Mouse (Mus musculus) liver, adult 2 months (tissue): ENCODE data around the gene Zgrf1. TPM values are rescaled to one million over a fixed set of nuclear protein-coding genes. Genes with fewer than 3 reads are reported as not detected.

Source experiments
- DNase-seq: peaks from one replicate; pipeline ENCODE4 v3.0.0-alpha.2; 2011; ENCODE audit warnings: low read depth, low spot score; ENCODE audit errors: extremely low read depth
- H3K27ac ChIP-seq: fragments of 200-500 bp; replicated peaks from 2 replicates; pipeline ENCODE4 v1.5.1; 2012; ENCODE audit warnings: low read depth, mild to moderate bottlenecking, control low read depth, inconsistent platforms, low read length; ENCODE audit not compliant: insufficient read depth
- H3K27me3 ChIP-seq: fragments of 200-500 bp; 2 replicates; pipeline ENCODE4 v1.6.1; 2012; ENCODE audit warnings: mild to moderate bottlenecking, moderate library complexity, low read length, inconsistent platforms; ENCODE audit not compliant: control insufficient read depth, insufficient read depth
- H3K36me3 ChIP-seq: fragments of 200-500 bp; 2 replicates; pipeline ENCODE4 v1.6.1; 2012; ENCODE audit warnings: low read length, inconsistent platforms; ENCODE audit not compliant: control insufficient read depth, insufficient read depth
- H3K4me1 ChIP-seq: fragments of 200-500 bp; 2 replicates; pipeline ENCODE4 v1.6.1; 2011; ENCODE audit warnings: low read length; ENCODE audit not compliant: control insufficient read depth, insufficient read depth
- H3K4me3 ChIP-seq: fragments of 200-500 bp; 2 replicates; pipeline ENCODE4 v1.5.1; 2011; ENCODE audit warnings: low read depth, mild to moderate bottlenecking, control low read depth, low read length, moderate library complexity; ENCODE audit not compliant: insufficient read depth
- H3K79me2 ChIP-seq: fragments of 200-500 bp; 2 replicates; pipeline ENCODE4 v1.6.1; 2012; ENCODE audit warnings: inconsistent platforms, mild to moderate bottlenecking, low read length, moderate library complexity; ENCODE audit not compliant: control insufficient read depth, insufficient read depth
- H3K9ac ChIP-seq: fragments of 200-500 bp; 2 replicates; pipeline ENCODE4 v1.6.1; 2012; ENCODE audit warnings: low read depth, mild to moderate bottlenecking, control low read depth, inconsistent platforms, low read length
- CTCF ChIP-seq: fragments of 200-500 bp; IDR thresholded peaks from 2 replicates; pipeline ENCODE4 v1.5.1; 2011; ENCODE audit warnings: low read depth, low read length, control low read depth
- POLR2A ChIP-seq: fragments of 200-500 bp; IDR thresholded peaks from 2 replicates; pipeline ENCODE4 v1.6.1; 2011; ENCODE audit warnings: low read length, control low read depth; ENCODE audit not compliant: insufficient read depth; ENCODE audit errors: extremely low read depth
- WGBS: fragments of 180-500 bp; shearing (Covaris S2); methylation state at CpG from one replicate; pipeline ENCODE4 v1.1.7; 2018; 5-methylcytosine and 5-hydroxymethylcytosine counted together
- polyA plus RNA-seq: library from polyadenylated mRNA; depleted of rRNA; stranded (reverse); fragments of >200 nt; gene quantifications from 2 replicates; pipeline ENCODE4 v1.2.3, GENCODE M21; 2012
- total RNA-seq: library from RNA; depleted of rRNA; stranded (reverse); fragments of >200 nt; gene quantifications from 2 replicates; pipeline ENCODE4 v1.2.3, GENCODE M21; 2014

The Zgrf1 gene
- total and polyA plus RNA-seq, 2 experiments: 0.15 to 0.74 TPM

DNA sequence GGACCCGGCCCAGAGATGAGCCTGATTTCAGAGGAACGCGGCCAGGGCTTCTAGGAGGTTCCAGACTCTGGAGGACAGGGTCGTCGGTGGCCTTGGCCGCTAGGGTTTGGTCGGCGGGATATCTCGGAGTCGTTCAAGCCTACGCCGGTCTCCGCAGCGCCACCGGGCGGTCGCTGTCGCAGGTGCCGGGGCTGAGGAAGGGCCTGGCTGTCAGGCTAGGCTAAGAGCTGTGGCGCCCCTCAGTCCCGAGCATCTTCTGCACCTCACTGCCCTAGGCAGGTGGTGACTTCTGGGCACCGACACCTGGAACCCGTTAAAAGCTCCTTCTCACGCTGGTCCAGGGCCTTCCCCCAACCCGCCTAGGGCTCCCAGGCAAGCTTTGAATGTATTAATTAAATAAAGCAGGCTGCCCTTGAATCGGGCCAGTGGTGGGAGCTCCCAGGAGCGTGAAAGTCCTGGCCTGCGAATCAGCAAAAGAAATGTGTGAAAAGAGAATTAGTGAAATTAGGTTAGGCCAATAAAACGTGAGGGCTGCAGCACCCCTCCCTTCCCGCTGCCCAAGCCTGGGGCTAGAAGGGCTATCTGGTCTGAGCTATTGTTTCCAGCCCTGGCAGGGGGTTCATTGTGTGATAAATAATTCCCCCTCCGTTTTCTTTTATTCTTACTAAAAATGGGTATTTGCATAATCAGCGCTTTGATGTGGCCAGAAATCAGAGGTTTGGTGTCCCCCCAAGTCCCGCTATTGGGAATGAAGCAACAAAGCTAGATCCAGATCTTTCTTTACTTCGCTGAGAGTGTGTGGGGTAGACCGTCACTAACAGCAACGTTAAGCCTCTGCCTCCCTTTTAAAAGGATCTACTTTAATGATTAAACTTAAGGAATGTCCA lies 86.8 kb downstream of the Zgrf1 start:
- peaks cover 13% of the 10 kb centered on the region; the same call in 1 of the 2 replicates for H3K27me3 ChIP-seq
- TF ChIP-seq CTCF (peak; percentile 45), POLR2A (no peak)
- H3K4me3 ChIP-seq: no peak overlapping the region
- 3% methylated on average over 36 of the region's 36 CpGs for WGBS
- H3K79me2 ChIP-seq: no peaks in the 10 kb centered on the region
- DNase-seq: no peak
- H3K4me1 ChIP-seq: no peaks in the 10 kb centered on the region
- no peak overlapping the region for H3K27ac ChIP-seq
- no peak overlapping the region for H3K9ac ChIP-seq
- H3K36me3 ChIP-seq: no peaks in the 10 kb centered on the region

DNA sequence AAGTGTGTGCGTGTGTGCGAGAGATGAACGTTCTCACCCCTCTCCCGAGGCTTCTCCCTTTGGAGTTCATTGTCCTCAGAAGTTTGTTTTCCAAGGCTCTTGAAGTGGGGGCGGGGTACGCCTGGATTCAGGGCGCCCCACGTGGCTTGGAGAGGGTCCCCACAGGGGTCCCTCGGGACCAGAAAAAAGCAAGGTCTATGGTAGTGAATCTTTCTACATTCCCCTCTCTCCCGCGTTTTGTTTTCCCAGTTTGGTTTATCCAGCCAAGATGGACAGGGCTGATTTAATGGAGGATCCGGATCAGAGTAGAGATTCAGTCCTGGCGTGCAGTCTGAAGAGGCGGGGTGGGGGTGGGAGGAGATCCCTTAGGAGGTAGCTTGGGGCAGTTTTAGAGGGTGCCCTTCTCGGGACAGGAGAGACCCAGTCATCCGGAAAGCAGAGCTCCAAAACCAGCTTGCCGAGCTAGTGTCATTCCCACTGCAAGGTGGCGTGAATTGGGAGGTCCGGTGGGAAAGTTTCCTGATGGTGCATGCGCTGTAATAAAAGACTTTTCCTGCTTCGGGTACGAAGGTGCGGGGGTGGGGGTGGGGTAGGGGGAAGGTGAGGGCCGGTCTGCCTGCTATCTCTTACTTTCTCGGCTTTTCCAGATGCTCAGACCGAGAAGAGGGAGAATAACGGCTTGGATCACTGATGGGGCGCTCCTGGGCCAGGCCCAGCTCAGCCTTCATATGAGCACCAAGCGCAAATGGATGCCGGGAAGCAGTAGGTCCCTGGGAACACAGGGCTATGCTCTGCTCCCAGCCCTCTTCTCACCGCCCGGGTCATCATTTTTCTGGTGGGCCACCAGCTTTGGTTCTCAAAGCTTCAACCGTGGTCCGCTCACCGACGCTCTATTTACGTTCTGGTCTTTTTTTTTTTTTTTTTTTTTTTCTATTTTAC lies 87.7 kb downstream of the Zgrf1 start:
- Histone ChIP-seq H3K36me3 (no peaks in the 10 kb centered on the region), H3K4me1 (no peaks in the 10 kb centered on the region), H3K4me3 (no peak overlapping the region), H3K27me3 (peaks cover 13% of the 10 kb centered on the region; the same call in 1 of the 2 replicates), H3K79me2 (no peaks in the 10 kb centered on the region), H3K9ac (no peak overlapping the region), H3K27ac (no peak overlapping the region)
- 7% methylated on average over 37 of the region's 37 CpGs for WGBS
- no peak for DNase-seq
- TF ChIP-seq CTCF: no peak
- no peak for TF ChIP-seq POLR2A

DNA sequence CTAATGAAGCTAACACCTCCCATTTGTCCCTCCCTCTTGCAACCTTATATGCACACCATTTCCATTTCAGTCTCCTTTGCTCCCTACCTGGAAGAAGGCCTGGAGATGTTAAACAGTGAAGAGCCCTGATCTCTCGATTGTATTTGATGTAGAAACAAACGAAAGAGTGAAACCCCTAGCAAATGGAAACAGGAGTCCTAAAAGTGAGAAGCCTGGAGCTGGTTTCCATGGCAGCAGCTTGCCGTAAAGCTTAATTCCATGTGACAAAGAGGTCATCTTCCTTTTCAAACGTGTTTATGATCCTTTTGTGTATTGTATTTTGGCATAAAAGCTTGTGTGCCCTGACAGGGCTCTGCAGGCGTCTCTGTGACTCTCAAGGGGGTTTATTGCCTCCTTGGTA lies 88.9 kb downstream of the Zgrf1 start:
- no peak overlapping the region for H3K27ac ChIP-seq
- 19% methylated on average over 5 of the region's 5 CpGs for WGBS
- TF ChIP-seq CTCF (no peak), POLR2A (no peak)
- no peaks in the 10 kb centered on the region for H3K4me1 ChIP-seq
- H3K36me3 ChIP-seq: no peaks in the 10 kb centered on the region
- no peak overlapping the region for H3K9ac ChIP-seq
- peaks cover 15% of the 10 kb centered on the region; the same call in 1 of the 2 replicates for H3K27me3 ChIP-seq
- DNase-seq: no peak
- H3K79me2 ChIP-seq: no peaks in the 10 kb centered on the region
- H3K4me3 ChIP-seq: no peak overlapping the region

DNA sequence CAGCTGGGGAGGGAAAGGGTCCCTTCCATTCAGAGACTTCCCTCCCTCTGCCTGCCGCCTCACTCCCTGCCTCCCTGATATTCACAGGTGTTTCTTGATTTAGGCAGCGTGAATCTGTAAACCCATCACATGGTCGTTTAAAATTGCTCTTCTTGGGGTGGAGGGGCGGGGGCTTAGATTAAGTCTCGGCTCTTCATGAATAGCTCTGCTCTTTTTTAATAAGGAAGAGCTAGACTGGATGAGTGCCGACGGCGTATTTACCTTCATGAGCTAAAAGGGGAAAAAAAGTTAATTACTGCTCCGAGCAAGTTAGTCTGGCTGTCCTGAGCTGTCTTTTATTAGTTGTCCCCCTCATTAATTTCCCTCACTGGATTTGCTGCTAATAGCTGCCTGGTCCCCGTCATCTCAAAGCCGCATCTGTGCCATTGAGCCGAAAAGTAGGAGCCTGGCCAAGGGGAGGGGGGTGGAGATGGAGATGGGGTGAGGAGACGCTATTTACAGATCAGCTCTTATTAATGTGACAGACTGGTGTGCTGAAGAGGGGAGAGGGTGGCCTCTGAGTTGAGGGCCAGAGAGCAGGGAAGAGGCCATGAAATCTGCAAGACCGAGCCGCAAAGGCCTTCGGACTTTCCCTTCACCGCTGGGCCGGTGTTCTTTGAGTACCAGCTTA lies 93.0 kb downstream of the Zgrf1 start:
- Histone ChIP-seq H3K27ac (no peak overlapping the region), H3K79me2 (no peaks in the 10 kb centered on the region), H3K4me1 (no peaks in the 10 kb centered on the region), H3K4me3 (no peak overlapping the region), H3K36me3 (no peaks in the 10 kb centered on the region), H3K27me3 (peaks cover 3% of the 10 kb centered on the region; the same call in 1 of the 2 replicates), H3K9ac (no peak overlapping the region)
- DNase-seq: no peak
- 49% methylated on average over 18 of the region's 18 CpGs for WGBS
- TF ChIP-seq POLR2A: no peak
- TF ChIP-seq CTCF: no peak

DNA sequence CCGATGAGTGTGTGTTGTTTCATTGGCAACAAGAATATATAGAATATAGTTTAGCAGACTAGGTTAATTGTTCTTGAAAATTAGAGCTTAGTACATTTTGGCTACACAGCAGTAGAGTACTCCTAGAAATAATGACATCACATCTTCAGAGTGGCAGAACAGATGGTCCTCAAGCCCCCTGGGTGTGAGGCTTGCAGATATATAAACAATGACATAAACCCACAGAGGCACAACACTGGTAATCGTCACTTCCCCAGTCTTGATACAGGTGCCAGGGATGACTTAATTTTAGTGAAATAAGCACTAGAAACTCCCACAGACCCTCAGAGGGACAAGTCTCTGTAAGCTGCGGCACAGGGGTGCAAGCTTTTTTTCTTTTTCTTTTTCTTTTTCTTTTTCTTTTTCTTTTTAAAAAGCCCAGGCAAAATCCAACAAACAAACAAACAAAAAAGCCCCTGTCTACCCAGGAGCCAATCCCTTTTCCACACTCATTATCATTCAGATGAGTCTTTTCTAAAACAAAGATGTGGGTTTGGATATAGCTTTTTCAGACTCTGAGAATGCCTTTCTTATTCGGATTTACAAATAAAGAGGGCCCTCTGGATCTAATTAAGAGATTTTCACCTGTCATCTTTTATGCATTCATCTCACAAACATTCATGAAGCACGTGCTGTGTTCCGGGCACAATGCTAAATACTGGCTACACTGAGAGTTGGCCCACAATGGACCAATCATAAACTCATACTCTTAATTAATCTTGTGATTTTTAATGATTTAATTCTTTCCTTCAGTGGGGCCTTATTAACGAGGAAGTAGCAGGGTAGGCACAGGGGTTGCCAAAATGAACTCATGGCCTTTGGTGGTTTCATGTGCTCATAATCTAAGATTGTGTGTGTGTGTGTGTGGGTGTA lies 98.7 kb downstream of the Zgrf1 start:
- no peak for DNase-seq
- Histone ChIP-seq H3K79me2 (no peaks in the 10 kb centered on the region), H3K36me3 (no peaks in the 10 kb centered on the region), H3K4me3 (no peak overlapping the region), H3K27ac (no peak overlapping the region), H3K4me1 (no peaks in the 10 kb centered on the region), H3K9ac (no peak overlapping the region), H3K27me3 (no peaks in the 10 kb centered on the region)
- no peak for TF ChIP-seq CTCF
- TF ChIP-seq POLR2A: no peak
- WGBS: 64% methylated on average over 7 of the region's 7 CpGs
